Mouse (Mus musculus): ENCODE data around the gene Tuba4a. TPM values are rescaled to one million over a fixed set of nuclear protein-coding genes. Genes with fewer than 3 reads are reported as not detected.

Tuba4a gene
- 185 TPM for total RNA-seq (2023)

DNA sequence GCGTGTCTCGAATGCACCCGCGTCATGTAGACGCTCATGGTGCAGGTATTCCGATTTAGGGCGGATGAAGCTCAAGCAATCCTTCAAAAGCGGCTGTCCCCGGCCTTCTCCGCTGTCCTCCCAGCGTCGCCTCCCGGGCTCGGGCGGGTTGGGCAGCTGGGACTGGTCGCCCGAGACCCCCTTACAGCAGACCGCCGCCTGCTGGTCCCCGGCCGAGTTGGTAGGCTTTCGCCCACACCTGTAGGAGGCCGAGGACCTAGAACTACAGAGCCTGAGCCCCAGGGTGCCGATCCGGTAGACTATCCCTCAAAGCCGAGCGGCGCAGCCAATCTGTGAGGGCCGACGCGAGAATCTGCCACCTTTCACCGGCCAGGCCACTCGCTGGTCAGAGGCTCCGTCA is at the start of gene Tuba4a:
Gene Tuba4a, minus strand, starts transcription at position 335 of the 400 bp plus-strand sequence.

DNA sequence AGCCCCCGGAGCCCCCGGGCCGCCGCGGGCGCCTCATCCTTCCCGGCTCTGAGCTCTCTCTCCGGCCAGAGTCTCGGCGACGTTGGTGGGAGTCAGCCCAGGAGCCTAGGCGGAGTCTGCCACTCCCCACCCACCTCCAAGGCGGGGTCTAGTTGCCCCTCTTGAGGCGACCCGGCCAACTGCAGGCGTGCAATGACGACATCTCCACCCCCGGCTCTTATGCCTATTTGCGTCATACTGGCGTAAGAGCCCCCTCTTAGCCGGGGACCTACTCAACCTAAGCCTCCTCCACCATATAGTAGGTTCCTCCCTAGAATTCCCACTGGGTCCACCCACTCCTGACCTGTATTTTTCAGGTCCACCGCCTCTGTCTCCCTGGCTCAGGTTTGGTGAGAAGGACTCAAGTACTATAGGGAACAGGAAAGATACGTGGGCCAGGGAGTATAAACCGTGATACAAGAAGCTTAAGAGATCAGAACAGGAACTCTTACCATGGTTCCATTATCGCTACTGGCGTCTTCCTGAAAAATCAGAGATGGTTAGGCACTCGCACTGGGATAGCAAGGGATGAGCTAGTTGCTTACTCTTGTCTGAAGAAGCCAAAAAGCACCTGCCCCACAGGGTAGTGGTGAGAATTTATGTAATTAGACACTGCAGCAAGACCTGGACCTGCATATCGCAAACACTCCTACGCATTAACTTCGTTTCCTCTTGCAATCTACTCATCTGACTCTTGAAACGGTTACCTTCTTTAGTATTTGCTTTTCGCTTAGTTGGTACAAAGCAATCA is 44.6 kb upstream of the Tuba4a start, which contains the start of gene Ptprn:
Gene Ptprn, minus strand, starts transcription at position 412 of the 790 bp plus-strand sequence.

DNA sequence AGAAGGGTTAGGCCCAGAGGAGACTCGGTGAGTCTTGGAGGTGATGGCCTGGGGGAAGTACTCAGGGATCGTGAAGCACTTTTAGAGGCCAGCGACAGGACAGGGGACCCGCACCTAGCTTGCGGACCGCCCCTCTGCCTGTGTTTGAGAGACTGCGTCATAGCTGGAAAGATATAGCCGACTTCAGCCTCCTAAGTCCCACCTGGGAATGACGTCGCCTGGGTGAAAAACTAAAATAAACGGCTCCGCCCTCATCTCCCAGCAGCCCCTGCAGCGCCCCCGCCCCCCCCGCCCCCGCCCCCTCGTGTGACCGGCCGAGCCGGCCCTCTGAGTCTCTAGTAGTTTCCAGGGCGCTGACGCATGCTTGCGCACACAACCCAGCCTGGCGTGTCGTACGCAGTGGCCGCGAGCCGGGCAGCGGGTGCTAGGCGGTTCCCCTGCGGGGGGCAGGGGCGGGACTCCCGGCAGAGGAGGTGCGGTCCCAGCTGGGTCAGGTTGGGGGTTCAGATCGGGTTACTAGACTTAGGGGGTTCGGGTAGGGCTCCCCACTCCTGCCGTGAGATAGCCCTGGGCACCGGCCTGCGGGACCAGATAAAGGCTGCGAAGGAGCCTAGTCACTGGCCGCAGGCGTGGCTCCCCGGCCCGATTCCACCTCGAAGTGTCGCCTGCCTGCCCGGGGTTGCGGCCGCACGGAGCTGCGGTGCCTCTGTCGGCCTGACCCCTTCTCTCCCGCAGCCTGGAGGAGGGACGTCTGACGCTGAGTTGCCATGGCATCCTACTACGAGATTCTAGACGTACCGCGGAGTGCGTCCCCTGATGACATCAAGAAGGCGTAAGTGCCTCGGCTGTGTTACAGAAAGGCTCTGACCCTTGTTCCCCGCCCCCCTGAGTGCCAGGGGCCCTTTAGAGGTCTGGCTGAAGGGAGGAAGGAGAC is 16.7 kb upstream of the Tuba4a start, which contains the start of gene Dnajb2:
Gene Dnajb2, plus strand, starts transcription at position 290 of the 934 bp plus-strand sequence.

GRCm38 (mm10) chr1:75231664-75232152 is 12.0 kb upstream of the Tuba4a start, which contains the start of gene A630095N17Rik:
Gene A630095N17Rik (minus strand): TSS chr1:75232102.

DNA sequence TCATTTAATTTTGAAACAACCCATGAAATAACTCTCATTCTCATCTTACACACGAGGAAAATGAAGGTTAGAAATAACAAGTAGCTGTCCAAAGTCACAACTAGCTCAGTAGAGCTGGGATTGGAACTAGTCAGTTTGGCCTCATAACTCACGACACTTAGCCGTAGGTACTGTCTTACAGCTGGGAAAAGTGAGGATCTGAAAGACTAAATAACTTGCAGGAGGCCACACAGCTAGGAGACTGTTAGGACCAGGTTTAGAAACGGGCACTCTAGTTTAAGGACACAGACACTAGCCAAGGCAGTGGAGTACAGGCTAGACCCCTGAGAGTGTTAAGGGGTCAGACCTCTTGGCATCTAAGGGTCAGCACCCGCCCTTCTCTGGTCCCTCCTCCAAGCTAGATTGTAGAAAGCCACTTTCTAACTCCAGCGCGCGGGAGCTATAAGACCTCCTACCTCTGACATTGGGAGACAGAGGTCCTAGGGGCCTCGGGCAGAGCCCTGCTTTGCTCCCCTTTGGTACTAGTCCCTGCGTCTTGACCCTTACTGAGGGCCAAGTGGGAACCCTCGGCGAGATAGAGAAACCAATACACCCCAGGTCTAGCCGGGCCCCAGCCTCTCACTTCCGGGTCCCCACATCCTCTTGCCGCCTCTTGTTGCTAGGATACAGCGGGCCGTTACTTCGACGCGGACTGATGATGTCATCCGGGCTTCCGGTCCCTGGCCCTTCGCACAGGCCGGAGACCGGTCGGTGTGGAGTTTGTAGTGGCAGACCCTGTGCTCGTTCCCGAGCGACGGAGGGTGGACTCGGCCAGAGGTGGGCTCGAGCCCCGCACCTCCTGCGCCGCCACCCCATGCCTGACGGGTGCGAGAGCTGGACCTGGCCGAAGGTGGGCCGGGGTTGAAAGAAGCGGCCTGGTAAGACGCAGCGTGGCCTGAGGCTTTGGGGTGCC is 9.3 kb downstream of the Tuba4a start, which contains the start of the genes Glb1l and Stk16:
Gene Glb1l, minus strand, starts transcription at position 678 of the 952 bp plus-strand sequence.
Gene Stk16, plus strand, starts transcription at position 703 of the 952 bp plus-strand sequence.

GRCm38 (mm10) chr1:75191622-75192402 is 27.9 kb downstream of the Tuba4a start, which contains the start of the genes Ankzf1 and Atg9a:
Gene Ankzf1 (plus strand): TSS chr1:75192151.
Gene Atg9a (minus strand): TSS chr1:75192196.

GRCm38 (mm10) chr1:75180105-75180590 is 39.5 kb downstream of the Tuba4a start, which contains the start of gene Abcb6:
Gene Abcb6 (minus strand): TSS chr1:75180392.

DNA sequence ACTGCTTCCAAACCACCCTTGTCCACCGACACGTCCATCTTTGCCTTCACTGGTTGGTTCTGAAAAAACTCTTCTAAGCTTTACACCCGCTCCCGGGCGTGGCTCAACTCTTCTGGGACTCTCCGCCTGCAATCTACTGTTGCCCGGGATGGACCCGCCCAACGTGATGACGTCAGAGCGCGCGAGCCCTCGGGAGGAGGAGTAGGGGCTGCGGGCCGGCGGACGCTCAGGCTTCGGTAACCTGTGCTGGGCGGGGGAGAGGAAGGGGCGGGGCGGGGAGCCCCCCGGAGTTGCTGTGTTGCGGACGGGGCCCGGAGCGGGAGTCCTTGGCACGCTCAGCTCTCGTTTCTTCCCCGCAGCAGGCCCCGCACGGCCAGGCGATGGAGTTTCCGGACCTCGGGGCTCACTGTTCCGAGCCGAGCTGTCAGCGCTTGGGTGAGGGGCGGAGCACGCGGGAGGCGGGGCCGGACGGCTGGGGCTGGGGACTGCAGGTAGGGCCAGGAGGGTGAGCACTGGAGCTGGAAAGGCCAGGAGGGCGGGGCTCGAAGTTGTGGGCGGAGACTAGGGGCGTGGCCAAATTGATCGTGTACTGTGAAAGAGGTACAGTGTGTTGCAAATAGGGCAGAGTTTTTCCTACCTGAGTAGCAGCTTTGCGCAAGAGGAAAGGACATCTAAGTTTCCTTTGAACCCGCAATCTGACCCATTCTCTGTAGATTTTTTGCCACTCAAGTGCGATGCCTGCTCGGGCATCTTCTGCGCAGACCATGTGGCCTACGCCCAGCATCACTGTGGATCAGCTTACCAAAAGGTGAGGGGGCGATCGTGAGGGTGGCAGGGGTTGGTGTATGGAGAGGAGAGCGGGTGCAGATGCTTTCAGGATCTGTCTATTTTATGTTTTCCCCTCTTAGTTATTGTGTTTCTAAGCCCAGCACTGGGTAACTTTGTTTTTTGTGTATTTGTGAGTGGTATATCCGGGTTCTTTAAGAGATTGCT is 50.9 kb downstream of the Tuba4a start, which contains the start of gene Zfand2b:
Gene Zfand2b, plus strand, starts transcription at position 175 of the 993 bp plus-strand sequence.

Other genes starting within 250 kb of the Tuba4a start
- gene Nhej1, start 94.7 kb downstream of the Tuba4a start, total RNA-seq (2023): 2.5 TPM
- gene Slc23a3, start 86.0 kb downstream of the Tuba4a start, total RNA-seq (2023): 2.6 TPM
- 109 TPM for gene Cnppd1, start 77.2 kb downstream of the Tuba4a start, total RNA-seq (2023)
- 63.0 TPM for gene Retreg2, start 77.1 kb downstream of the Tuba4a start, total RNA-seq (2023)
- gene Zfand2b, start 51.2 kb downstream of the Tuba4a start, total RNA-seq (2023): 32.3 TPM
- 6.2 TPM for gene Abcb6, start 39.5 kb downstream of the Tuba4a start, total RNA-seq (2023)
- 24.3 TPM for gene Ankzf1, start 27.7 kb downstream of the Tuba4a start, total RNA-seq (2023)
- gene Atg9a, start 27.7 kb downstream of the Tuba4a start, total RNA-seq (2023): 28.4 TPM
- gene Glb1l, start 9.1 kb downstream of the Tuba4a start, total RNA-seq (2023): 11.1 TPM
- 97.7 TPM for gene Stk16, start 9.0 kb downstream of the Tuba4a start, total RNA-seq (2023)
- gene A630095N17Rik, start 12.2 kb upstream of the Tuba4a start, total RNA-seq (2023): not detected
- 52.1 TPM for gene Dnajb2, start 16.5 kb upstream of the Tuba4a start, total RNA-seq (2023)
- 0.24 TPM for gene Ptprn, start 44.6 kb upstream of the Tuba4a start, total RNA-seq (2023)
- gene Resp18, start 58.5 kb upstream of the Tuba4a start, total RNA-seq (2023): not detected
- gene Dnpep, start 98.1 kb upstream of the Tuba4a start, total RNA-seq (2023): 34.9 TPM
- gene Des, start 140.5 kb upstream of the Tuba4a start, total RNA-seq (2023): 0.21 TPM
- 0.80 TPM for gene Speg, start 155.4 kb upstream of the Tuba4a start, total RNA-seq (2023)
- 59.5 TPM for gene Gmppa, start 216.1 kb upstream of the Tuba4a start, total RNA-seq (2023)
- gene Asic4, start 230.6 kb upstream of the Tuba4a start, total RNA-seq (2023): not detected

All from CD8-positive naive resting alpha-beta T cell, adult 57 days (primary cell).